Mouse (Mus musculus): ENCODE data around the gene Brpf3.
"Not testable (repeated sequence)": the region's sequence is repeated elsewhere in the genome, so short reads cannot be mapped to it uniquely, and the experiment has no call there.

The Brpf3 gene

GRCm38 (mm10) chr17:28829120-28829519 is 28.2 kb downstream of the Brpf3 start:
- no peak for DNase-seq

GRCm38 (mm10) chr17:28831065-28831464 is 30.2 kb downstream of the Brpf3 start:
- DNase-seq, result no peak

GRCm38 (mm10) chr17:28832040-28832439 is 31.1 kb downstream of the Brpf3 start:
- no peak for DNase-seq

GRCm38 (mm10) chr17:28832875-28833274 is 32.0 kb downstream of the Brpf3 start:
- DNase-seq, result no peak

- peak; percentile 42 for DNase-seq
Observed at GRCm38 (mm10) chr17:28834676-28835075, 33.8 kb downstream of the Brpf3 start.

GRCm38 (mm10) chr17:28837840-28838239 is 37.0 kb downstream of the Brpf3 start:
- no peak for DNase-seq

- DNase-seq, result not testable (repeated sequence)
Observed at GRCm38 (mm10) chr17:28841947-28842346, 41.1 kb downstream of the Brpf3 start.

GRCm38 (mm10) chr17:28843665-28844064 is 42.8 kb downstream of the Brpf3 start:
- no peak for DNase-seq

- DNase-seq, result no peak
Observed at GRCm38 (mm10) chr17:28846974-28847617, 46.2 kb downstream of the Brpf3 start.

- DNase-seq, result no peak
Observed at GRCm38 (mm10) chr17:28850511-28850910, 49.6 kb downstream of the Brpf3 start.

- DNase-seq, result no peak
Observed at GRCm38 (mm10) chr17:28854377-28854776, 53.5 kb downstream of the Brpf3 start.

GRCm38 (mm10) chr17:28855166-28855885 is 54.4 kb downstream of the Brpf3 start:
- DNase-seq, result peak; percentile 46

- no peak for DNase-seq
Observed at GRCm38 (mm10) chr17:28856030-28856429, 55.1 kb downstream of the Brpf3 start.

- no peak for DNase-seq
Observed at GRCm38 (mm10) chr17:28858205-28858604, 57.3 kb downstream of the Brpf3 start, which contains the start of gene Pnpla1. Gene Pnpla1, plus strand, starts transcription at chr17:28858411.

- DNase-seq, result no peak
Observed at GRCm38 (mm10) chr17:28863926-28864325, 63.0 kb downstream of the Brpf3 start.

- no peak for DNase-seq
Observed at GRCm38 (mm10) chr17:28864464-28864863, 63.6 kb downstream of the Brpf3 start.

- DNase-seq, result no peak
Observed at GRCm38 (mm10) chr17:28866921-28867320, 66.0 kb downstream of the Brpf3 start.

GRCm38 (mm10) chr17:28867381-28867780 is 66.5 kb downstream of the Brpf3 start:
- DNase-seq, result no peak

- DNase-seq, result no peak
Observed at GRCm38 (mm10) chr17:28869412-28870110, 68.7 kb downstream of the Brpf3 start.

- DNase-seq, result no peak
Observed at GRCm38 (mm10) chr17:28870435-28870834, 69.5 kb downstream of the Brpf3 start.

GRCm38 (mm10) chr17:28871831-28872230 is 70.9 kb downstream of the Brpf3 start:
- DNase-seq, result no peak

- no peak for DNase-seq
Observed at GRCm38 (mm10) chr17:28872322-28872721, 71.4 kb downstream of the Brpf3 start.

- no peak for DNase-seq
Observed at GRCm38 (mm10) chr17:28874216-28874615, 73.3 kb downstream of the Brpf3 start.

- DNase-seq, result peak; percentile 74
Observed at GRCm38 (mm10) chr17:28874825-28875224, 73.9 kb downstream of the Brpf3 start.

All from kidney, adult 9 months (tissue).